Mouse (Mus musculus): ENCODE measurements around the gene Grin2c.

The Grin2c gene

DNA sequence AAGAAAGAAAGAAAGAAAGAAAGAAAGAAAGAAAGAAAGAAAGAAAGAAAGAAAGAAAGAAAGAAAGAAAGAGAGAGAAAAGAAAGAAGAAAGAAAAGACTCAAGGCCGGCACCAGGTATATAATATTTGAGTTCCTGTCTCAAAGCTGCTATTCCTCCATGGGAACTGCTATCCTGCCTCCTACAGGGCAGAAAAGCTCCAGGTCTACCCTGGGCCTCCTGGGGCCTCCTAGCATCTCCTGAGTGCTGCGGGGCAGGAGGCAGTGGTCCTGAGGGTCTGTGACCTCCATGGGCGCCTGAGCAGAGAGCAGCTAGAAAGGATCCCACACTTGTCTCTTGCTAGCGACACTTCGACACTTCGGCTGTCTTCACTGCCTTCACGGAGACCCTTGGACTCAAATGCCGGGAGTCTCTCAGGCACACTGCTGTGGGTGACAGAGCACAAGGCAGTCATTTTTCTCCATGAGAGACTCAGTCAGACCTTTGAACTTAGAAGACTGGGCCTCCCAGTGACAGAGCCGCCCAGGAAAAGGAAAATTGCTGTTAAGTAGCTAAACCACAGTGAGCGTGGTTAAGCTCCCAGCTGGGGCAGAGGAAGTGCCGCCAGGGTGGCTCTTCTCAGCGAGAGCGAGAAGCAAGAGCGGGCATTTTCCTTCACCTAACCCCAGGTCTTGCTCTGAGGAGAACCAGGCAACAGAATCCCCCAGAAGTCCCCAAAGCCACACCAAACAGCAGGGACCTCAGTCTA is 35.7 kb downstream of the Grin2c start:
- DNase-seq (ENCODE audit: low read depth, low spot score): no peak

DNA sequence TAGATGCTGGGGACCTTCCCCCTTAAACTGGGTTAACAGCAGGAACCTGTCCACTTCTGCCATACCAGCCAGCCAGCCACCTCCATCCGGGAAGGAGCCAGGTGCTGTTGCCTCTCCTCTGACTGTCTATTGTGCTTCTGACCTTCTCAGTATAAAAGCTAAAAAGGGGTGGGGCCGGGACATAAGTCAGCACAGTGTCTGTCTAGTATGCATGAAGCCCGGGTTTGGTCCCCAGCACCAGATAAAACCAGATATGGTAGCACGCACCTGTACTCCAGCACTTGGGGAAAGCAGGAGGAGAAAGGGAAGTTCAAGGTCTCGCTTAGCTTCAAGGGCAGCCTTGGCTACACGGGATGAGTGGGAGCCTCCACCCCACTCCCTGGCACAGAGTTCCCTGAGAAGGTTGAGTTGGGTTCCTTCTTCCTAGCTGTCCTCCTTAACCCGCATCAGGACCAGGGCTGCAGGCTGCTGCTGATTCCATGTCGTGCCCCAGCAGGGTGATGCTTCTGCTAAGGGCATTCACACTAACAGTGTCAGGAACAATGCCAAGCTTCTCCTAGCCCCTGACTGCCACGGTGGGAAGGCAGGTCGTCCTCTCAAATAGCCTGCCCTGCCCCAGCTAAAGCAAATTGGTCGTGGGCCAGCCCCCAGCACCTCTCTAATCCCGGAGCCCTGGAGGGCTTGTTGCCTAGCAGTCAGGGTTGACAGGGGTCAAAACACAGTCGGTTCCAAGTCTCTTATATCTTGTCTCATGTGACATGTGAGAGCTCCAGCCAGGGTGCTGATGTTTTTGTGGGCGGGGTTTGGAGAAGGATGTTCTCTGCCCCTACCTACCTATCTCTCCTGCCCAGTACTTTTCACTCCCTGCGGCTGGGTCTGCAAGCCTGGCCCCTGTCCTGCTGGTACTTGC is 37.8 kb downstream of the Grin2c start:
- DNase-seq (ENCODE audit: low read depth, low spot score): no peak

DNA sequence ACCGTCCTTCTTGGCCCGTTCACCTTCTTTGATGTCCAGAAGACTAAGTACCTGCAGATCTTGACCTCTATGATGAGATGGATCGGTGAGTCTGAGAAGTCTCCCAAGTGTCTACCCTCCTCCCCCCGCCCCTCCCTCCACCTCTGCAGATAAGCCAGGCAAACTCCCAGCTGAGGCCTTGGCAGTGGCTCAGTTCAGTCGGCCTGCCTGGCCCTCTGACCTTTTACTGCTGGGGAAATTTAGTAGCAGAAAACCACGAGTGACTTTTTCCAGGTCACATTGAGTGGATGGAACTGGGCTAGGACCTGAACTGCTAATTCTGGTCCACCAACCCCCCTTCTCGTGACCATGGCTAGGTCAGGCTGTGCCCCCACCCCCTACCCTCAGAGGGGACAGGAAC is 38.6 kb downstream of the Grin2c start:
- DNase-seq (ENCODE audit: low read depth, low spot score): no peak

DNA sequence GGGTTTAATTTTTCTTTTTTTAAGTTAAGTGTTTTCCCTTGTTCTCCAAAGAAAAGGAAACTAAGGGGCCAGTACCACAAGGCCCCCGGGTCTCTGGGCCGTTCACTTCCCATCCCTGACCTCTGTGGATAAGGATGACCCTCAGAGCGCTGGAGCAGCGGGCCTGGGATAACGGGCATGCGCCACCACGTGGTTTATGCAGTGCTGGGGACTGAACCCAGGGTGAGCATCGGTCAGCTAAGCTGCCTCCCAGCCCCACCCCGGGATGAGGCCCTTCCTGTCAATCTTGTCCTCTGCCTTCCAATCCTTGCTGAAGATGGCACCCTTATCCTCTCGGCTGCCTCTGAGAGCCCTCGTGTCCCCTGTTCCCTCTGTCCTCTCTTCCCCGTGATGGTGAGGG is 39.4 kb downstream of the Grin2c start:
- no peak for DNase-seq (ENCODE audit: low read depth, low spot score)

DNA sequence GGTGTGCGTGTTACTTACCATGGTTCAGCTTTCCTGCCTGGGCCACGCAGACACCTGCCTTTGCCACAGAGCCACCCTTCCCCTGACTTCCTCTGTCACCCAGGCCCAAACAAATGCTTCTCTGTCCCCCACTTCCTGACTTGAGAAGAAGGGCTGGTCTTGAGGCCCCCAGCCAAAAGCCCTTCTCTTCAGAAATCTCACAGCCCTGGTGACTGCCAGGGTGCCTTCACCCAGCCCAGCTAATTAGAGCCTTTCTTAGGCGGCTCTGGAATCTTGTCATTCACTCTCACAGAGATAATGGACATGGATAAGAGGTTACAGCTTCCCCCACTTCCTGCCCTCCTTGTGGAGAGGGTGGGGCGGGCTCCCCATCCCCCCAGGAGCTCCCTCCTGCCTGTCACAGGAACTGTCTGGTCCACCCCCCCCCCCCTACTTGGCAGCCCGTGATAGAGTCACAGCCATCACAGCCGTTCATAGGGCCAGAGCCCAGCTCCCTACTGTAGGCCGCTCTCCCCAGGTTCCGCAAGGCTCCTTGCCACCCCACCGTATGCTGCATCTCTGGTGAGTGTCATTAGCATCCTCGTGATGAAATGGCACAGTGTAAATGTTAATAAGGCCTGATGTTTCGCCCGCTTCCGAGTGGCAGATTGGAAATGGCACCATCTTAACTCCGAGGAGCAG is 40.1 kb downstream of the Grin2c start:
- no peak for DNase-seq (ENCODE audit: low read depth, low spot score)

DNA sequence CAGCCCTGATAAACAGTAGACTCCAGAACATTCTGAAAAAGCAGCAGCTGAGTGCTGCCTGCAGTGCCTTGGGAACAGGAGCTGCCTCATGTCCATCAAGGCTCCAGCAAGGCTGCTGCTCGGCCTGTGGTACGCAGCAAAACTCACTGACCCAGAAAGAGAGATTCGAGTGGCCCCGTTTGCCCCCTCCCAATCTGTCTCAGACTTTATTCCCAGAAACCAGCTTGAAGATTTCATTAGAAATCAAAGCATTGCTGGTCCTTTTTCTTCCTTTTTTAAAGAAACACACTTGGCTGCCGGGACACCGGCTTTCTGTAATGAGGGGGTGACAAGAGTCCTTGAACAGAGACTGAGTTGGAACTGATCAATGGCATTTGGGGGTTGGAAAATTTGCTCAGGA is 41.7 kb downstream of the Grin2c start:
- no peak for DNase-seq (ENCODE audit: low read depth, low spot score)

DNA sequence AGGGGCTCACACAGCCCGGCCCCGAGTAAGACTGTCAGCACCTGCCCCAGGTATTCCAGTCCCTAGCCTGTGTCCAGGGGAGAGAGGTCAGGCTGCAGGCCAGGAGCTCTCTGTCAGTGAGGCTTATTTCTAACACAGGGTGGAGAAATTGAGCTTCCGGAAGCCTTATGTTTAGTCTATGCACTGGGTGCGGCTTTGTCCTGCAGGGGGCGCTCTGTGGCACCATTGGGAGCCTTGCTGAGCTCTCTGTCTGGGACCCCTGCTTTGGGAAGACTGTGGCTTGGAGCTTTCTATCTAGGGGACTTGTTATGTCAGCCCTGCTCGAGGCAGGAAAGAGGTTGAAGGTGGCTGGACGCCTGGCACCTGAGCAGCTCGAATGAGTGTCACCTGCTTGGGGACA is 42.2 kb downstream of the Grin2c start:
- no peak for DNase-seq (ENCODE audit: low read depth, low spot score)

DNA sequence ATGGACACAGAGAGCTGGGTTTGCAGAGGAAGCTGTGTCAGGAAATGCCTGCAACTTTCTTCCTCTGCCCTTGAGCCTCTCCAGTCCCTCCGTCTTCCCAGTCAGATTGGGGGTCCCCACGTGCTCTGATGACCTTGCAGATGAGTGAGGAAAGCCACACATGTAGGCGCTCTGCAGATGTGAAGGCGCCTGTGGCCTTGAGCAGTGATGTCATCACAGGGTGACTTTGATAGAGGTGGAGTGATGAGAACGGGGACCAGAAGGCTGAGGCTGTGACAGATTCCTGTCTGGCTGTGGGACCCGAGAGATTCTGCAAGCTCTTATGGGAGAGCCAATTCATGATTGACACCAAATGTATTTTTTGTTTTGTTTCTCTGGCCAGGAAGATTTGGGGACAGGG is 43.2 kb downstream of the Grin2c start:
- DNase-seq (ENCODE audit: low read depth, low spot score): no peak

DNA sequence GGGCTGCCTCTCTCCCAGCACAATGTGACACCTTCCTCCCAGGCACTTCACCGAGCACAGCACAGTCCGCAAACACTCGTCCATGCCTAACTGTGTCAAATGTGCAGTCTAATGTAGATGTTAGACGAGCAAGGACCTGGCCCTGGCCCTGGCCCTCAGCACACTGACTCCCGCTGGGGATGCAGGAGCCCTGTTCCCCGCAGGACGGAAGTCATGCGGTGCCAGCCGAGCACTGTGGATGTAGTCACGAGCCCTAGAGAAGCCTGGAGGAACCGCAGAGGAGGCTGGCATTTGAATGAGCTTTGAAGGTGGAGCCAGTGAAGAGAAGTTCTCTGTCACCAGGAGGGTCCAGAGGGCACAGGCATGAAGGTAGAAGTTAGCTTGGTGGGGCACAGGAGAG is 43.6 kb downstream of the Grin2c start:
- DNase-seq (ENCODE audit: low read depth, low spot score): no peak

DNA sequence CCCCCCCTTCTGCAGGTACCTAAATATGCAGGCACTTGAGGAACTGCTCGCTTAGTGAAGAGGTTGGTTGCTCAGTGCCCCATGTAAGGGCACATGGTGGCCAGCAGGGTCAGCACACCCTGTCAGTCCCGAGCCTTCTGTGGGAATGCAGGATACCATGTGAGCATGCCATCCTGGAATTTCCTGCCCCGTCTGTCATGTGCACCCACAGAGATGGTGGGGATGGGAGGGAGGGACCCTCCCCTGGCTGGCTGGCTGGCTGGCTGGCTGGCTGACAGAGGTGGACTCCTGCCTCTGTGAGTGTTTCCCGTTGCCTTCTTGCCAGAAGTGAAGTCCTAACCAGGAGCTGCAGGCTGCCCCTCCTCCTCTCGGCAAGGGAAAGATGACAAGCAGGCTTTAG is 44.5 kb downstream of the Grin2c start:
- DNase-seq (ENCODE audit: low read depth, low spot score): no peak

DNA sequence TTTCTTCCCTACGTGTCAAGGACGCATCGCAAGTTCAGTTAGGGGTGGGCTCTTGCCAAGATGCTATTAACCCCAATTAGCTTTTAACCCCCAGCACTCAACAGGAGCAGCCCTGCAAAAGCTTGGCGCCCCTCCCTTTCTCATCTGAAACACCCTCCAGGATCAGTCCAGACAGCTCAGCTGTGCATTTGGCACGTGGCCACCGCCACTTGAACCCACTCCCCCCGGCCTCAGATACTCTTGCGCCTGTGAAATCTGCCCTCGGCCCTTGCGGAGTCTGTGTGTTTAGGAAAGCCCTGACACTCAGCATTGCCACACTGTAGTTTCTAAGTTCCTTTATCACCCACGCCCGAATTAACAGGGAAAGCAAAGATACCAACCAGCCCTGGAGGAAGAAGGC is 45.0 kb downstream of the Grin2c start:
- no peak for DNase-seq (ENCODE audit: low read depth, low spot score)

DNA sequence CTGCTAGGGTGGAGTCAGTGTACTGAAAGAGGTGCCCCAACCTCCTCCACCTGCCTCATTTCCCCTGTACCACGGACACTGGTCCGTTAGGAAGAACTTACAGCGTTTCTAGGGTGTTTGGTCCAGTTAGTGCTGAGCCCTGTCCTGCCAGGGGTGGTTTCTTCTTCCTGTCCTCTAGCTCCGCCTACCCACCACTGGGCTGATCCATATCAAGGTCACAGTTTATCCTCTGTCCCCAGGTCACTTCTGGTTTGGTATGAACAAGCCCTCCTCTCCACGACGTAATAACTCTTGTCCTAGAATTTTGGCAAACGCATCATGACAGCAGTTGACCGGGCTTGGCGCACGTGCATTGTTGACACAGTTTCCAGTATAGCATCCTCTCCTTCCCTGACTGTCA is 47.4 kb downstream of the Grin2c start:
- DNase-seq (ENCODE audit: low read depth, low spot score): no peak

DNA sequence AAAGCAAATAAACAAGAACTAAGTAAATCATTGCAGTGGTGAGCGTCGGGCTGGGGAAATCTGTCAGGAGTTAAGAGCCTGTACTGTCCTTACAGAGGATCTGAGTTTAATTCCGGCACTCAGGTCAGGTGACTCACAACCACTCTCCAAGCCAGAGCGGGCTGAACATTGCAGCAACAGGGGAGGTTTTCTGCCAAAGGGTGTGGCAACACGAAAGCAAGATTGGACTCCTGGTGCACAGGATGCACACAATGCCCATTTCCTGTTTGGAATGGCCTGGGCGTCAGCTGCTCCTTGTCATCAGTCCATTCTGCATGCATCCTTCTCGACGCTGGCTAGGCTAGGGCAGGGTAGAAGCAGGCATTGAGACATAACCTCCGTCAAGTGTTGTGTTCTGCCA is 47.8 kb downstream of the Grin2c start:
- no peak for DNase-seq (ENCODE audit: low read depth, low spot score)

DNA sequence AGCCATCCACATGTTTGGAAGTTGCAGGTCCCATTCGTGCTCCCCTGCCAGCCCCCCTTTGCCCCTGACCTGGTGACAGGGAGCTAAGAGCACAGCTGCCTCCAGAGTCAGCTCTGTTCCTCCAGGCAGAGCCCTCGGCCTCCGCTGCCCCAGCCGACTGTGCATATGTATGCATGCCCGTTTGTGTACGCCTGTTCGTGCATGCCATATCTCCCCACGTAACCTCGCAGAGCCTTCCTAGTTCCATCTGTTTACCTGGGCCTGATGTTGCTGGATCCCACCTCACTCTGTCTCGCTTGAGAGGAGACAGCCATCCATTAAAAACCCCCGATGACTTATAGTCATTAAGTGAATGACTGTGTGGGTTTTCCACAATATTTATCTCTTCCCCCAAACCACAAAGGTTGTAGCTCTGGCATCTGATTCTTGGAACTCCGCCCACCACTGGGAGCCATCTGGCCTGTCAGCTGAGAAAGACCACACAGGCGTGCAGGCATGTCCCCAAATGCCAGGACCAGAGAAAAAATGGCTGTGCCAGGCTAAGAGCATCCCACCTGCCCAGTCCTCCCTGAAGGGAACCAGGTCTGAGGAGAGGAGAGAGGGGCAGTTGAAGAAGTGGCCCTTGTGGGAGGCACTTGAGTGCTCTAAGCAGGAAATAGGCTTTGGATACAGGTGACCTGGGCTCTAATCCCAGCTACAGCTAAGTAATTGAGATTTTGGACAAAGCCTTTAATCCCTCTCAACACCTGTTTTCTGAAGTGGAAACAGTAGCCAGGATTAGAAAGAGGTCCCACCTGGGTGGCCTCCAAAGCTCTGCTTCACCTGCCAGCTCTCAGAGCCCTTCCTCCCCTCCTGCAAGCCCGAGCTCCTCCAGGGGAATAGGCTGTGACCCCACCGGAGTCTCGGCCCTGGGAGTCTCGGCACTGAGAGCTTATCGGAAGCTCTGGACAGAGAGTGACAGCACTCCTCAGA is 49.3 kb downstream of the Grin2c start:
- peak; percentile 73 for DNase-seq (ENCODE audit: low read depth, low spot score)

DNA sequence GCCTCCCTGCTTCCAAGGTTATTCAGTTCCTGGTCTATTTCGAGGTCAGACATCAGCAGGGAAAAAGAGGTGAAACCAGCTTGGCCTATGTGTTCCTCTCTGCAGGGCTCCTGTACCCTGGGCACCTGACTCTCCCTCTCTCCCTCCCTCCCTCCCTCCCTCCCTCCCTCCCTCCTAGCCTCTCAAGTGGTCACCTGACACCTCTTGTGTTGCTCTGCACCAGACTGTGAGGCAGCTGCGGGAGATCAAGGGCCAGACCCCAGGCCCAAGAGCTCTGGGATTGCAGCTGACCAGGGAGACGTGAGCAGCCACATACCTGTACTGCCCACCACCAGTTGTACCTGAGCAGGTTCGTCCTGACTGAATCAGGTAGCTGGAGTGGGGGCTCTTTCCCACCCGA is 51.9 kb downstream of the Grin2c start:
- no peak for DNase-seq (ENCODE audit: low read depth, low spot score)

DNA sequence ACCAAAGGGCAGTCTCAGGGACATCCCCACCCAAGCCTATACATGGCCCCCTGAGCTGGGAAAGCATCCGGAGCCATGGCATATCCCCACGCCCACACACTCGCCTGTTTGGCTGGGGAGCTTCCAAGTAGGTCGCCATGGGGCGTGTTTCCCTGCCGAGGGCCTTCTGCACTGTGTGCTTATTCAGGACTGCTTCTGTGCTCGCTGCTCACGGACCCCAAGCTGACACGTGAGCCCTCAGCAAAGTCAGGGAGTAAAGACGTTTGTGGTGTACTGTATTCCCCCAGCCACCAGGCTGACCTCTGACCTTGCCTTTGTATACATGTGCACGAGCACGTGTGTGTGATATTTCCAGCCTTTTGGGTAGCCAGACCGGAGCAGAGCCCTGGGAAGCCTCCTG is 54.9 kb downstream of the Grin2c start:
- no peak for DNase-seq (ENCODE audit: low read depth, low spot score)

DNA sequence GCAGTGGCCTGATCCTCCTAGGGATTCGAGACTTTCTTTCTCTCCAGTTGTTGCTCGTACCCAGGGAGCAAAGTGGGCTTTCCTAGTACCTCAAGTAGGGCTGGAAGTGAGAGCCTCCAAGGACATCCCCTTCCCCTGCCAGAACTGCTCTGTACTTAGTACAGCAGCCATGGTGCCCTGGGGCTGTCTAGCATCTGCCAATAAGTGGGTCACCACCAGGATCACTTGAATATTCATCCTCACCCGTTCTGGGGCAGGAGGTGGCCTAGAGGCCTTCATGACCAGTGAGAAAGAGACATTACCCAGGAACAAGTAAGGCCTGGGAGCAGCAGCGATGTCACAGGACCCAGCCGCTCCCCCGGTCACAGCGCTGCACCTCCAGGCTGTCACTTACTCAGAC is 57.1 kb downstream of the Grin2c start:
- no peak for DNase-seq (ENCODE audit: low read depth, low spot score)

DNA sequence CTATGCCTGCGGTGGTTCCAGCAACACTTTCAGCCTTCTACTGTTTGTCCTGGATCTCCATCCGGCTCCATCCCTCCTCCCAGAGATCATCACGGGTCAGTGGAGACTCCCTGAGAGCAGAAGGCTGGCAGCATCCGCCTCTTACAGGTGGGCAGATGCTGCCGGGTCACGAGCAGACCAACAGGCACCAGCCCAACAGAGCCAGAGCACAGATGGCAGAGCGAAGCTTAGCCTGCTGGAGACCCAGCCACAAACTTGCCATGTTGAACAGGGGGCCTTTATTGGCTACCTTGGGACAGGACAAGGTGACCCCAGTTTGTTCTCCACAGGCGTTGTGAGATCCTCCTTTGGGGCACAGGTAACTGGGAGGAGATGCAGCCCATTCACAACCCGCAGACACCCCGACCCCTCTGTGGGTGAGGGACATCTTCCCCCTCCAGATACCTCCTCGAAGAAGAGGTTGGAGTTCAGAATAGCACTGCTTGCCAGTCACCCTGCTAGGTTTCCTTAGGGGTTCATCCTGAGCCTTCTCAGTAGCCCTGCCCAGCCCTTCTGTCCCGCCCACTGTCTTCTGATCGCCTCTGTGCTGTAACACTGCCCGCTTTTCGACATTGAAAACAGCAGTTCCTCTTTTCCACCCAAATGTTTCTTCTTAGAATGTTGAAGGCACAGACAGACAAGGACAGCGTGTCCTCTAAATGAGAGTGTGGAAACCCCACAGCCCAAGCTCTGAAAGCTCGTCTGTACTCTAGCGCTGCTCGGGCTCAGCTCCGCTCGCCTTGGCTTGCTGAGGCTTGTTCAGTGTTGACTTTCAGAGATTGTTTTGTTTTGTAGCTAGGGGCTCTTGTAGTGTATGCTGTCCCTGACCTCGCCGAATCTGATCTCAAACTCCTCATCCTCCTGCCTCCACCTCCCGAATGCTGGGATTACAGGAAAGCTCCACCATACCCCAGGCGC is 58.0 kb downstream of the Grin2c start:
- no peak for DNase-seq (ENCODE audit: low read depth, low spot score)

DNA sequence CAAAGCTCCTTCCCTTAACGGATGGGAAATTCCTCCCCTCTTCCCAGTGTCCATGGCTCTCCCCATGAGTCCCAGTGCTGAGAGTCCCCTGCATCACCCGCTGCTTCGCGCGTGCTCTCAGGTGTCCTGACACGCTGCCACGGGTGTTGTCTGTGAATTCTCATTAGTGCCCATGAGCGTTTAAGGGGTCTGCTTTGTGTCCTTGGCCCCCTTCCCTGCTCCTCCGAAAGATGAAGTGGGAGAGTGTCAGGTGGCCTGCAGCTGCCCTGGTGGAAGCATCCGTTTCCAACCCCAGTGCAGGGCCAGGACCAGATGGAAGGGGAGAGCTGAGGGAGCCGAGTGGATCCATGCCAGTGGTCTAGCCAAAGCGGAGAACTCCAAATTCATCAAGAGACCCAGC is 58.9 kb downstream of the Grin2c start:
- DNase-seq (ENCODE audit: low read depth, low spot score): no peak

DNA sequence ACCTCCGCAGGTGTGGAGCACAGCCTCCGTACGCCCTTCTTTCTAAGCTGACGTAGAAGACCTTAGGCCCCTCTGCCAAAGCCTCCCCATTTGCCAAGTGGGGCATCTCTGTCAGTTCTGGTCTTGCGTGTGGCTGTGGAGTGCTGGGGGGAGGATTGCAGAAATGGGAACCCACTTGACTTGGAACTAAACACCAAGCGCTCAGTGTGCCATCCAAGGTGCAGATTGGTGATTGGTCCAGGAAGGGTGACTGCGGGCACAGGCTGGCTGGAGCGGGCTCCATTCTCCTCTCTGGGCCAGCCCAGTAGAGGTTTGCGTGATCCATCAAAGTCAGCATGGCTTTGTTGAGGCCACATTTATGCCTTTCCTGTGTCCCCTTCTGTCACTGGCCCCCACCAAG is 64.3 kb downstream of the Grin2c start:
- DNase-seq (ENCODE audit: low read depth, low spot score): no peak
